Mouse (Mus musculus) C2C12 (cell line): Measurements from ENCODE around the gene Nxt1. TPM values are rescaled to one million over a fixed set of nuclear protein-coding genes. Genes with fewer than 3 reads are reported as not detected.

Experiments used
- H3K27me3 ChIP-seq: one replicate; pipeline ENCODE4 v1.6.1; 2011; ENCODE audit not compliant: control insufficient read depth, insufficient read depth, insufficient read length
- H3K36me3 ChIP-seq: one replicate; pipeline ENCODE4 v1.6.1; 2011; ENCODE audit not compliant: control insufficient read depth, insufficient read depth
- H3K4me3 ChIP-seq: one replicate; pipeline ENCODE4 v1.5.1; 2011; ENCODE audit warnings: mild to moderate bottlenecking, control low read depth; ENCODE audit not compliant: poor library complexity, insufficient read depth, severe bottlenecking
- H3K79me2 ChIP-seq: one replicate; pipeline ENCODE4 v1.6.1; 2011; ENCODE audit not compliant: control insufficient read depth, insufficient read depth
- H3K79me3 ChIP-seq: one replicate; pipeline ENCODE4 v1.6.1; 2011; ENCODE audit warnings: low read depth, control low read depth
- H3ac ChIP-seq: one replicate; pipeline ENCODE3; 2011; ENCODE audit warnings: low read depth; ENCODE audit not compliant: control insufficient read depth, insufficient read length
- CEBPB ChIP-seq: IDR thresholded peaks from one replicate; pipeline ENCODE4 v1.6.1; 2011; ENCODE audit warnings: low read depth, mild to moderate bottlenecking, control low read depth, moderate library complexity
- CTCF ChIP-seq: IDR thresholded peaks from one replicate; pipeline ENCODE4 v1.5.1; 2011; ENCODE audit not compliant: control insufficient read depth, insufficient read depth, insufficient read length
- FOSL1 ChIP-seq: IDR thresholded peaks from one replicate; pipeline ENCODE4 v1.8.0; 2011; ENCODE audit warnings: mild to moderate bottlenecking, low read length; ENCODE audit not compliant: poor library complexity, insufficient read depth, severe bottlenecking
- MAX ChIP-seq: IDR thresholded peaks from one replicate; pipeline ENCODE4 v1.6.1; 2011; ENCODE audit warnings: mild to moderate bottlenecking, control low read depth
- MYOD1 ChIP-seq: IDR thresholded peaks from one replicate; pipeline ENCODE4 v1.6.1; 2011; ENCODE audit warnings: low read depth; ENCODE audit not compliant: control insufficient read depth, insufficient read length
- MYOG ChIP-seq: IDR thresholded peaks from one replicate; pipeline ENCODE4 v1.6.1; 2011; ENCODE audit not compliant: control insufficient read depth, insufficient read length; ENCODE audit errors: extremely low read depth
- USF1 ChIP-seq: IDR thresholded peaks from one replicate; pipeline ENCODE4 v1.6.1; 2011; ENCODE audit warnings: low read depth, mild to moderate bottlenecking, control low read depth, moderate library complexity
- polyA plus RNA-seq: library from polyadenylated mRNA; unstranded; fragments of >200 nt; fragmentation: generic; extraction: Trizol; gene quantifications from one replicate; pipeline ENCODE4 v1.2.1, GENCODE M21; 2012; ENCODE audit warnings: missing spikeins

Nxt1 gene
- polyA plus RNA-seq, 1 experiment, result 77.3 TPM

DNA sequence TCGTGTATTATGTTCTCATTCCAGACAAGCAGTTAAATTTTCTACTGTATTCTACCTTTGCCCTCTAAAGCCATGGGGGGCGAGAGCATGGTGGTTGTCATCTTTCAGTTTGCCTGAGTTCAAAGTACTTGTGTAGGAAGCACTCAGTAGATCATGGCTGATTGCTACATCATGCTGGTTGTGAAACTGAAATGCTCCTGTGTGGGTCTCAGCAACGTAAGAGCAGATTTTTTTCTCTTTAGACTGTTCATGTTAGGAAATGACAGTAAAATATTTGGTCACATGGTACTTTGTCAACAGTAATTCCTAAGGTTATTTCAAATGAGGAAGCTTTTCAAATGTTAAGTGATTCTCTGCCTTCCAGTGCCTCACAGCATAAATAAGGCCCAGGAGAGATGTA, 13.3 kb downstream of the Nxt1 start:
- H3K79me2 ChIP-seq, result peaks cover 44% of the 10 kb centered on the region
- no peaks in the 10 kb centered on the region for H3K27me3 ChIP-seq
- peaks cover 15% of the 10 kb centered on the region for H3K79me3 ChIP-seq
- no peak overlapping the region for H3ac ChIP-seq
- peaks cover 56% of the 10 kb centered on the region for H3K36me3 ChIP-seq
- no peak overlapping the region for H3K4me3 ChIP-seq
- no peak for TF ChIP-seq MYOG

DNA sequence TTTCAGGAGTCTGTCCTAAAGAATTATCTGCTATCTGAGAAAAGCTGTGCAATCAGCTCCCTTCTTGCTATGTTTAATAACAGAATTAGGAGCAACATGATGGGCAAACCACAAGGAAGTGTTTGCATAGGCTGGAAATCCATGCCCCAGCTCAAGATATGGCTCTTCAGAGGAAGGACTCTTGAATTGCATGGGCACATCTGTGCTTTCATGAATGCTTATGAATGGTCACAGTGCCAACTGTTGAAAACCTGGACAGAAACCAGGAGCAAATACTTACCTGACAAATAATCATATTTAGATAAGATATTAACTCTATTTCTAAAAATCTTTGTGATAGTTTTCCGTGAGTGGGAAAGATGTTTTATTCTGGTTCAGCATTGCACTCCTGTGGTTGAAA, 14.5 kb downstream of the Nxt1 start:
- peaks cover 35% of the 10 kb centered on the region for H3K79me2 ChIP-seq
- TF ChIP-seq CEBPB (no peak), CTCF (no peak), MYOG (no peak), MAX (no peak), MYOD1 (no peak), FOSL1 (no peak), USF1 (no peak)
- H3ac ChIP-seq, result no peak overlapping the region
- no peaks in the 10 kb centered on the region for H3K27me3 ChIP-seq
- no peak overlapping the region for H3K4me3 ChIP-seq
- H3K79me3 ChIP-seq, result peaks cover 11% of the 10 kb centered on the region
- peaks cover 68% of the 10 kb centered on the region for H3K36me3 ChIP-seq

DNA sequence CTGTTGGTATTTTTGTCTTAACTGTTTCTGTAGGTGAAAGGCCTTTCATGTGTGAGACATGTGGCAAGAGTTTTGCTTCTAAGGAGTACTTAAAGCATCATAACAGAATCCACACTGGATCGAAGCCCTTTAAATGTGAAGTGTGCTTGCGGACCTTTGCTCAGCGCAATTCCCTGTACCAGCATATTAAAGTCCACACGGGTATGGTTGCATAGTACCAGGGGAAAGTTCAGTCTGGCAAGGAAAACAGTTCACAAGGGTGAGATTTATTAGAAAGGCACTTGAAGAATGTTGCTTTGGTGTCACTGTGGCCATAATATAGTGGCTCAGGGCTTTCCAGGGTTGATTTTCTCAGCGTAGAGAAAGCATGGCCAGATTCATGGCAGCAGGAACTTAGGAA, 15.6 kb downstream of the Nxt1 start:
- TF ChIP-seq MAX (no peak), MYOD1 (no peak), CTCF (no peak), MYOG (no peak), USF1 (no peak), CEBPB (no peak), FOSL1 (no peak)
- no peaks in the 10 kb centered on the region for H3K27me3 ChIP-seq
- H3K4me3 ChIP-seq, result no peak overlapping the region
- peaks cover 79% of the 10 kb centered on the region for H3K36me3 ChIP-seq
- H3K79me3 ChIP-seq, result peaks cover 4% of the 10 kb centered on the region
- H3K79me2 ChIP-seq, result peaks cover 24% of the 10 kb centered on the region
- H3ac ChIP-seq, result no peak overlapping the region

DNA sequence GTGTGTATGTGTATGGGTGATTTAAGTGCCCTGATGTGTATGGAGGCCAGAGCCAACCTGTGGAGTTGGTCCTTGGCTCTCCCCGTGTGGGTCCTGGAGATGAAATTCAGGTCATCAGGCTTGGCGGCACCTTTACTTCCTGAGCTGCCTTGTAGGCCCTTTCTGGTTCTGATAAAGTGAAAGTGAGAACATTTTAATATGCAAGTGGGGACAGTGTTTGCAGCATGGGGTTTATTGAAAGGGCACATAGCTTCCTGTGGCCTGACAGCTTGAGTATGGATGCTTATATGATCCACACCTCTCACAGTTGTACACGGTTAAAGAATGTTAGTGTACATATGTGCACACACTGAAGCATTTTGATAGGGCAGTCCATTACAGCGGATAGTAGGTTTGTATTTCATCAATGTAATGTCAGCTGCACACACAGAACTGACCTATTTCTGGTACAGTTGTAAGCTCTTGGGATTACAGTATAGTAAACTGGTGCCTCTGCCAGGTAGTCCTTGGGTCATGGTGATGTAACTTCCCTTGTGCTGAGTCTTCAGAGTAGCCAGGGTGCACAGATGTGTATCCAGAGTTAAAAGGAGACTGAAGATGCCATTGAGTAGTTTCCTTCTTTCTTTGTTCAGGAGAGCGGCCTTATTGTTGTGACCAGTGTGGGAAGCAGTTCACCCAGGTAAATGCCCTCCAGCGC, 17.2 kb downstream of the Nxt1 start:
- Histone ChIP-seq H3K79me2 (peaks cover 8% of the 10 kb centered on the region), H3K36me3 (peaks cover 82% of the 10 kb centered on the region), H3K4me3 (no peak overlapping the region), H3K27me3 (no peaks in the 10 kb centered on the region), H3K79me3 (no peaks in the 10 kb centered on the region), H3ac (no peak overlapping the region)
- no peak for TF ChIP-seq USF1

DNA sequence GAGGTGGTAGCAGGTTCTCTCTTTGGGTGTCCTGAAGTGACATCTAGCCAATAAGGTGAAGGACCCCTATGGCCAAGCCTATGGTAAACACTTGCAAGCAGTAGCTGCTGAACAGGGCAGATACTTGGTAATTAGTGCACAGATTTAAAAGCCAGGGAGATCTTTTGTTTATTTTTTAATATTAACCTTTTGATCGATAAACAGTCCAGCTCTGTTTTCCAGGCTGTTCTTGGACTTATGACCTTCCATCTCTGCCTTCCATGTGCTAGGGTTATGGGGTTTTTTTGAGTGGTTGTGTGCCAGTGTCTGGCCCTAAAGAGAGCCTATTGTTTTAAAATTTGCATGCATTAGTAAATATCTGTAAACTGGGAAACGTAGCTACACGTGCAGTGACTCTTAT, 17.9 kb downstream of the Nxt1 start:
- Histone ChIP-seq H3K4me3 (no peak overlapping the region), H3K36me3 (peaks cover 80% of the 10 kb centered on the region), H3K27me3 (no peaks in the 10 kb centered on the region), H3K79me3 (no peaks in the 10 kb centered on the region), H3K79me2 (peaks cover under 1% of the 10 kb centered on the region), H3ac (no peak overlapping the region)
- TF ChIP-seq MAX (no peak), FOSL1 (no peak), MYOD1 (no peak), MYOG (no peak), CTCF (no peak), CEBPB (no peak), USF1 (no peak)

DNA sequence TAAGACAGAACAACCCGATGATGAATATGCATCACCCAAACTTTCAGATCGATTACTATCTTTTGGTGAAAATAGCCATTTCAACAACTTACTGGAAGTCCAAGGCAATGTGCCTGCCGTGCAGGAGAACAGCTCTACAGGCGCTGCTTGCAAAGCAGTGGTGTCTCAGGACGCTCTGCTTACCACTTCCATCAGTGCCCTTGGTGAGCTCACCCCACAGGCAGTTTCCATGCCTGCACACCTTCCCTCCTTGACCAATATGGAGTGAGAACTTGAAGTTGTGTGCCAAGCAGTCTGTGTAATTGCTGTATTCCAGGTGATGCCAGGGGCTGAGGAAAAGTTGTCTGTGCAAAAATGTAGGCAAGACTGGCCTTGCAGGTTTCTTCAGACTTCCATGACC, 18.4 kb downstream of the Nxt1 start:
- Histone ChIP-seq H3ac (no peak overlapping the region), H3K4me3 (no peak overlapping the region), H3K79me2 (no peaks in the 10 kb centered on the region), H3K36me3 (peaks cover 78% of the 10 kb centered on the region), H3K27me3 (no peaks in the 10 kb centered on the region), H3K79me3 (no peaks in the 10 kb centered on the region)
- TF ChIP-seq MYOG, result no peak
- no peak for TF ChIP-seq MAX
- TF ChIP-seq FOSL1, result no peak
- no peak for TF ChIP-seq USF1
- no peak for TF ChIP-seq MYOD1
- TF ChIP-seq CTCF, result no peak
- no peak for TF ChIP-seq CEBPB
